Mouse (Mus musculus): ENCODE data around the gene Ube2q2.
"Not testable (repeated sequence)": the region's sequence is repeated elsewhere in the genome, so short reads cannot be mapped to it uniquely, and the experiment has no call there.

Gene Ube2q2

DNA sequence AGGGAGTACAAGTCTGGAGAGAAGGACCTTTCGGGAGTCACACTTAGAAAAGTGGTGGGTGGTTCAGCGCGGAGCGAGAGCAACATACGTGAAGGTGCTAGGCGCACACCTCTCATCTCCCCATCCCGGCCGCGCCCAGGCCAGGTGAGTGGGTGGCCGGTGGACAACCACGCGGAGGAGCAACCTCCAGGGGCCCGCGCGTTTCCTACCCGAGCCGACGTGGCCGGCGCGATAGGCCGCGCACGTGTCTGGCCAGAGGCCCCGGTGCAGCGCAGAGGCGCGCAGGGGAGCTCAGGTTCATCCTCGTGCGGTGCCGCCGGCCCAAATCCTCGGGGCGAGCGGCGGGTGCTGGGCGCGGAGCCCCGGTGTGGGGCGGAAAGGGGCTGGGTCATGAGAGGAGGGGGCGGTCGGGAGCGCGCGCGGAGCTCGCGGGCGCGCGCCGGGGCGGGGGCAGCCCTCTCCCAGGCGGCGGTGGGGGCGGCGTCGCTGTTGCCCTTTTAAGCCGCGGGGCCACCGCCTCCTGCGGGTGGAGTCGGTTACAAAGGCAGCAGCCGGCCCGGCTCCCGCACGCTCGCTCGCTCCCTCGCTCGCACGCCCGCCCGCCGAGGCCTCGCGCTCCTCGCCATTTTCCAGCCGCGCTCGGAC, at the start of gene Ube2q2:
Ube2q2 (plus strand) TSS at position 1 of the 645 bp plus-strand sequence.
- in situ Hi-C loops (cut with MboI): no loop called here

DNA sequence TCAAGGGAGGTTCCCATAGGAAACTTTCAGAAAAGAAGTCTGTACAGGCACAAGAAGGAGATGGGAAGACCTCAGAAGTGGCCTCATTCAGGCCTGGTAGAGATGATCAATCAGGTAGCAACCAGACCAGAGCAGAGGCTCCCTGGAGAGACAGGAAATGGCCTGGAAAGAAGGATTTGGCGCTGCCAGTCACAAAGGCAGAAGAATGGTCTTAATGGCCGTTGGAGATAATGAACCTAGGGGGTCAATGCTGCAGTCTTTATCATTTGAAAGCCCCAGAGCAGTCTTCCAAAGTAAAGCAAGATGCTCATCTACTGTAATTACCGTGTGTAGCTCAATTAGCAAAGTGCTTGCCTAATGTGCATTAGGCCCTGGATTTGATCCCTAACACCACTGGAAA, 47.5 kb upstream of the Ube2q2 start:
- in situ Hi-C loops (cut with MboI): no loop called here

DNA sequence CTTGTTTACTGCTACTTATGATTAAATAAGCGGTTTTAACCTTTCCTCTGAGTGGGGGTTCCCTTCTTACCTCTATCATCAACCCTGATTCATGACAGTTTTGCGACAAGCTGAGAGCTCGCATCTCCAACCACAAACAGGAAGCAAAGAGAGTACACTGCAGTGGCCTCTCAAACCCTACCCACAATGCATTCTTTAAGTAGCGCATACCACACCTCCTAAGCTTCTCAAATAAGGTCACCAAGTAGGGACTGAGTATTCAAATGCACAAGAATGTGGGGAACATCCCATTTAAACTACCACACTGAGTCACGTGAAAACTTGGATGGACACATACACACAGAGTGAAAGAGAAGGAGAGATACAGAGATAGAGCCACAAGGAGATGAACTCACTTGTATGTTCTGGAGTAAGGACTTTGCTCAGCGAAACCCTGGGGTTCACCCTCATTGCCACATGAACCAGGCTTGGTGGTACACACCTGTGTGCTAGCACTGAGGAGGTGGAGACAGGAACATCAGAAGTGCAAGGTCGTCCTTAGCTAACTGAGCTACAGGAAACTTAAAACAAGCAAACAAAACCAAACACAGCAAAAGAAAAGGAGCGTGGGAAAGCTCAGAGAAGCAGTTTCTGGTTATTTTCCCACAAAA, 46.3 kb upstream of the Ube2q2 start:
- in situ Hi-C loops (cut with MboI): no loop called here

DNA sequence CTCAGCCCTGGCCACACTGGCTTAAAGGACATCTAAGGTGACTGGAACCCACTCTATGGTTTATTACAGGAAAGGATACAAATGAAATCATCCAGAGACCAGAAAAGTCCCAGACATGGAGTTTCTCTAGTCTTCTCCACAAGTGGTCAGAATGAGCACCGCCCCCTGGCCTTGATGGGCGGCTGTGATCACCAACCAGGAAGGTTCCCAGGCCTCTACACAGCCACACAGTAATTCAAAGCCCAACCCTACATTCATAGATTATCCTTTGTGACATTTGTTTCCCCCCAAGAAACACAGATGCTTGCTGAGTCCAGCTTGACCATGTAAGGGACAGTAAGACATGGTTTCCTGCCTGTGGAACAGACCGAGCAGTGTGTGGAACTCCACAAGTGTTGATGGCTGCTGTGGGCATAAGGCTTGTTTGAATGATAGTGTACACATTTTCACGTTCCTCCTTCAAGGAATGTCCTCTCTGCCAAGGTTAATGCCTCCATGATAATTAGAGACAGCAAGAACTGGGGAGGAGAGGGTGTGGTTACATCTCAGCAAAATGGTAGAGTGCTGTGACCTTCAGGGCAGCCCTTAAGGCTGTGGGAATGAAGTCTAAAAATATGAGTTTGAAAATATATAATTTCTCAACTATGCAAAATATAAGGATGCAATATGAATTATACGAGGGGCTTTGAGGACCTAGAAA, 45.6 kb upstream of the Ube2q2 start:
- in situ Hi-C loops (cut with MboI): no loop called here

DNA sequence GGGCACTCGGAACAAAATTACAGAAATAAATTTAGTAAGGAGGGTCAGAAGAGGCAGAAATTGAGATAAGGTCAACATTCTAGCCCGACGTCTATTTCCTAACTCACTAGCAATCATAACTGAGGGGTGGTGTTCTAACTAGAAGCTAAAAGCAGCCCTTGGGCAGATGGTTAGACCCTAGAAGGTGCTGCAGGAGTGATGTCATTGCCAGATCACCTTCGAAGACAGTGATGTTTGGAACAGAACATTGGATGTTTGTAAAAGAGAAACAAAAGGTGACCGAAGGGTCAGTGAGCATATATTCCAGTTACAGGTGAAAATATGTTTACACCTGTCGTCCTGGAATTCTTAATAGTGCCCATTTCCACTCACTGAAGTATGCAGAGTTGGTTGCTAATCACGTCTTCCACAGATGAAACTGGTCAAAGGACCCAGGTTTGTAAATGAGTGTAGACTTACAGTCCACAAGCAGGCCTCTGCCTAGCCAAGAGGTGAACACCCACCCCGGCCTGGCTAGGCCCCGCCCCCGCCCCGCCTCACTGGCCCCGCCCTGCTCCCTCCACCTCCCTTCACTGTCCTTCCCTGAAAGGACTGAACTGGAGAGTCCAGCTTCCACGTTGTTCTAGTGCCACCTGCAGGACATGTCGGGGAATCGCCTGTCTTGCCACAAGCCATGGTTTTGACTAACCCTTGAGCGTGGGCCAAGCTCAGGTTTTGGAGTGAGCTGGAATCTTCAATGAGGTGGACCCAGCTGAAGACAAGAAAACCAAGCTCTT, 38.4 kb upstream of the Ube2q2 start:
- in situ Hi-C loops (cut with MboI): no loop called here

DNA sequence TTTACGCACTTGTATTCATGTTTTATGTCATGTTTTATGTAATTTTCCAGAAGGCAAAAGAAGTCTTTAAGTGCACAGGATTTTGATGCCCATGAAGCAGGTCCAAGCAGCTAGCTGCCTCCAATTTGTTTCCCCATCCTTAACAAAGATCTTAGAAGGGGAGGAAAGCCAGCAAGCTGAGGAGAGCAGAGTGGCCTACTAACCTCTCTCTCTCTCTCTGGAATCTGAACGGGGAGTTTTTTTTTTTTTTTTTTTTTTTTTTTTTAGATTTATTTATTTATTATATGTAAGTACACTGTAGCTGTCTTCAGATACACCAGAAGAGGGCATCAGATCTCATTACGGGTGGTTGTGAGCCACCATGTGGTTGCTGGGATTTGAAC, 37.8 kb upstream of the Ube2q2 start:
- in situ Hi-C loops (cut with MboI): not testable (repeated sequence)

DNA sequence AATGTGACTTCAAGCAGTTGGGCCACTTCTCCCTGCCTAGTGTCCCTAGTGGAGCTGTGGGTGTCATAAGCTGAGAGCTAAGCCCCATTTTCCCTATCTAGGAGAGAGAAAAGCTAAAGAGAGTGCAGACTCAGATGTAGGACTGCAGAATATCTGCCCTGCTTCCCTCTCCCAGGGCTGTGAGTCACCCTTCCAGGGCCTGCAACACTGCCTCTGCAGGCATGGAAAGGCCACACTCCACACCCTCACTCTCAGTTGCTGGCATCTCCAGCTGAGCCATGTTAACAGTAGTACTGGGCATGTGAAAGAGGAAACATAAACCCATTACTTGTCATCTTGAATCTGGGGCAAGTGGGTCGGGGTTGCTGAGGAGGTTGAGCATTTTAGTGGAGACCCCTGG, 33.9 kb upstream of the Ube2q2 start:
- in situ Hi-C loops (cut with MboI): no loop called here

DNA sequence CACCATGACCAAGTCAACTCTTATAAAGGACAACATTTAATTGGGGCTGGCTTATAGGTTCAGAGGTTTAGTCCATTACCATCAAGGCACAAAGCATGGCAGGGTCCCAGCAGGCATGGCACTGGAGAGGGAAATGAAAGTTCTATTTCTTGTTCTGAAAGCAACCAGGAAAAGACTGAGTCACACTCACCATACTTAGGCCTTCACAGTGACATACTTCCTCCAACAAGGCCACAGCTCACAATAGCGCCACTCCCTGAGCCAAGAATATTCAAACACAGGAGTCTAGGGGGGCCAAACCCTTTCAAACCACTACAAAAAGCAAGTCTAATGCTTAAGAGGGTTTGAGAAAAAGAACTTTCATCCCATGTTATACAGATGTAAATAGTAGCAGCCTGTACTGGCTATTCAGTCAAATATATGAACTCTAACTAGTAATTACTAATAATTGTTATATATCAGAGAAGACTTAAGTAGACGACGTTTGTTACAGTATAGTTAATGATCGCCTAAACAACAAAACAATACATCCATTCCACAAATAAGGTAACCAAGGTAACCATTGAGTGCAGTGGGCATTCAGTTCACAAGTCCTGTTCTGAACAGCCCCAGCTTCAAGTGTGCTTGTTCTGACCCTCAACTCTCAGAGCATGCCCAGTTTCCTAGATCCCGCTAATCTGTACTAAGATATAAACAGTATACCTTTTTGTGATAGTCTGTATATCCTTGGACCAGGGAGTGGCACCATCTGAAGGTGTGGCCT, 31.2 kb upstream of the Ube2q2 start:
- in situ Hi-C loops (cut with MboI): no loop called here

DNA sequence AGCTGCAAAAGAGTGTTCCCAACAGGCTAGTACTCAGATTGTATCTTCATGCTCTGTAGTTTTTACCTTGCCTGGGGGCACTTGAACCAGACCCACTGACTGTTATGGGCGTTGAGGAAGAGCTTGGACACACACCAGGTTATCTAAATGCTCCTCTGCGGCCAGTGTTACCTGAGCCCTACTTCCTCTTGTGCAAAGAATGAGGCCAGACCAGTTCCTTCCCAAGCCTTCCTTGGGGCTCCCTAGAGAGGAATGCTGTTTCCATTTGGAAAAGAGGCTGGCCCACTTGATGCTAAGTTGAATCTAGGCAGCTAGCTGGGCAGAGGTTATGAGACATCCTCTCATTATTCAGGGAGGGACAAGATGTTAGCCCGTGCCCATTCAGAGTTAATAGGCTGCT, 26.1 kb upstream of the Ube2q2 start:
- in situ Hi-C loops (cut with MboI): no loop called here

DNA sequence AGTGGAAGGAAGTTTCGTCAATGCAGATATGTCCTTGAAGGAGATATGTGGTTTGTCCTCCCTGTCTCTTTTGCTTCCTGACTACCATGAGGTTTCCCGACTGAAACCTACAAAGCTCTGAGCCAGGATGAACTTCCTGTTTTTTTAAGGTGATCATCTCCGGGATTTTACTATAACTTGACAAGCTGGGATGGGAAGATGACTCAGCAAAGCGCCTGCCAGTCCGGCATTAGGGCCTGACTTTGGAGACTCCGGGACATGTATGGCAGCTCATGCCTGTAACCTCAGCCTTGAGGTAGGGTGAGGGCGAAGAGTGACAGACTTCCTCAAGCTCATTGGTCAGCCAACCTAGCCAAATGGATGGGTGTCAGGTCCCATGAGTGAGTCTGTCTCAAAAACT, 22.9 kb upstream of the Ube2q2 start:
- in situ Hi-C loops (cut with MboI): no loop called here

DNA sequence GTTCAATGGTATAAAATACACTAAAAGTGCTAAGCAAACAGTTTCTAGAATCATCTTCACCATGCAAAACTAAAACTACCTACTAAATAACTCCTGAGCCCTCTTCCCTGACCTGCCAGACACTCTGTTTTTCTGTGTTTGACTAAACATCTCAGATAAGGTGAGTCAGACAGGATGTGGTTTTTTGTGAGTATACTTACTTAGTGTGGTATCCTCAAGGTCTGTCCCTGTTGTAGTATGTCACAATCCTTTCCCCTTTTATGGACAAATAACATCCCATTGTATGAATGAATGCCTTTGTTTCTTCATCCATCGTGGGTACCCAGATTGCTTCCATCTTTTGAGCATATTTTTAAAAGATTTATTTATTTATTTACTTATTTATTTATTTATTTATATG, 22.4 kb upstream of the Ube2q2 start:
- in situ Hi-C loops (cut with MboI): no loop called here

DNA sequence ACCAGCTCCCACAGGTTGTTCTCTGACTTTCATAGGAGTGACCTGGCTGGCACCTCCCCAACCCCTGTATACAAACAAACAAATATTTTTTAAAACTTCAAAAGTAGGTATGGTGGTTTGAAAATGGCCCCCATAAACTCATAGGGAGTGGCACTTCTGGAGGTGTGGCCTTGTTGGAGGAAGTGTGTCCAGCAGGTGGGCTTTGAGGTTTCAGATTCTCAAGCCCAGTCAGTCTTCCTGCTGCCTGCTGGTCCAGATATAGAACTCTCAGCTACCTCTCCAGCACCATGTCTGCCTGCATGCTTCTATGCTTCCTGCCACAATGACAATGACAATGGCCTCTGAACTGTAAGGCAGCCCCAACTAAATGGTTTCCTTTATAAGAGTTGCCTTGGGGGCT, 16.8 kb upstream of the Ube2q2 start:
- in situ Hi-C loops (cut with MboI): no loop called here

DNA sequence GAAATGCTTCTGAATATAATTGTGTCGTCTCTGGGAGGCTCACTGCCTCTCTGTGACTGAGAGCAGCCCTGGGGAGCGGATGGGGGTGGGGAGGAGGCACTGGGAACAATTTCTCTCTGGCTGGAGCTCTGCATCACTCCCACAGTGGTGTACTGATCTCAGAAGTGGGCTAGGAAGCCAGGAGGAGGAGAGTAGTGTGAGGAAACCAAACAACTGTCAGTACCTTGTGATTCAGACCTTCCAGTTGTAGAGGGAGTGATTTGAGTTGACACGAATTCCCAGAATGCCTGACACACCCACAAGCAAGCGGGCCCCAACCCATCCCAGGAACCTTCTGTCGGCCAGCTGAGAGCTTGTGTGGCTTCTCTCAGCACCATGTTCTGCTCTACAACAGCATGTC, 12.1 kb upstream of the Ube2q2 start:
- in situ Hi-C loops (cut with MboI): no loop called here

DNA sequence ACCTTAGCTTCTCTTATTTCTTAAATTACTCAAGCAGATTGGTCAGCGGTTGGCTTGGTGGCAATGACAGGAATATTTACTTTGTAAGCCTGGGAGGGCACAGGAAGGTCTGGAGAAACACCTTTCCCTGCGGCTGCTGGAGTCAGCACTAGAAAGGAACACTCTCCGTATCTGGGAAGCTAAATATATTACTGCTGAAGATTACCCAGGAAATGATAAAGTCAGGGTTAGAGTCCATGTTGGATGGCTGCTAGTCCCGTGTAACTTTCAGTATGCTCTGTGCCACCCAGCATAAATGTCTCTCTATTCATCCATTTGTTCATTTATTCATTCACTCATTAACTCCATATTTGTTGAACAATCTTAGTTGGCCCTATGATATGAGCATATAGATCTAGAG, 11.5 kb upstream of the Ube2q2 start:
- in situ Hi-C loops (cut with MboI): no loop called here

DNA sequence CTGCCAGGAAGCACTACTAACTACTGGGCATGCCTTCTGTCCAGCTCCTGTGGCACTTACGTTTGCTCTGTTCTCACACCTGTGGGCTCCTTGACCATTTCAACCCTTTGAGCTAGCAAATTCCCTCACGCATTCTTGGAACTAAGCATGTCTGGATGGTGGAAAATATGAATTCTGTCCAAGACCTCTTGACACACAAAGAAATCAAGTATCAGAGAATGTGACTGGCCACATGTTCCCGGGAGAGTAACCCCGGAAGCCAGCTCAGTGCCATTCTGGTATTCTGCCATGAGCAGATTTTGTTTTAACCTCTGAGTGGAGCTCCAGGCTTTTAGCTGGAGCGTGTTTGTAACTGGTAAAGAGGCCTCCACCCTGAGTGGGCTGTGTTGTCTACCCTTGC, 8.7 kb upstream of the Ube2q2 start:
- in situ Hi-C loops (cut with MboI): no loop called here

DNA sequence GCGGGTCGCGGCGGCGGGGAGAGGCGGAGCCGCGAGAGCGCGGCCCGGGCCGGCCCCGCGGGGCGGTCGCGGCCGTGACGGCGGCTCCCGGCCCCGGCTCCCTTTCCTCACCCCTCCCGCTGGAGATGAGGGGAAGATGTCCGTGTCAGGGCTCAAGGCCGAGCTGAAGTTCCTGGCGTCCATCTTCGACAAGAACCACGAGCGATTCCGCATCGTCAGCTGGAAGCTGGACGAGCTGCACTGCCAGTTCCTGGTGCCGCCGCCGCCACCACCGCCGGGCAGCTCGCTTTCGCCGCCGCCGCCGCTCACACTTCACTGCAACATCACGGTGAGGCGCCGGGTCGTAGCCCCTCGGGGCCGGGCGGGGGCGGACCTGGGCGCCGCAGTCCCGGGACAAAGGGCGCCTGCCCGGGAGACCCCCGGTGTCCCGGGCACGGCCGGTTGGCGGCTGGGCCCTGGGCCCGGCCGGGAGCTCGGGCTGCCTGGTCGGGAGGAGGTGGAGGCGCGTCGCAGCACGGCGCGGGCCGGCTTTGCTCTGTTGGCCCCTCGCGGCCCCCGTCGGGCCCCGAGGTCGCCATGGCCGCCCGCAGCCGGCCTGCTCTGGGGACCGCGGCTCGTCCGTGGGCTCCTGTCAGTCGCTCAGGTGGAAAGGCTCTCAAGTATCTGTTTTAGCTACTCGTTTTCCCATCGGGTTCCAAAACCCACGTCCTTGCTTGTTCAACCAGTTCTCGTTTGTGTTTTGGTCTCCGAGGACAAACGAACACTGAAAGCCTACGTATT, 1.0 kb downstream of the Ube2q2 start:
- in situ Hi-C loops (cut with MboI): no loop called here

DNA sequence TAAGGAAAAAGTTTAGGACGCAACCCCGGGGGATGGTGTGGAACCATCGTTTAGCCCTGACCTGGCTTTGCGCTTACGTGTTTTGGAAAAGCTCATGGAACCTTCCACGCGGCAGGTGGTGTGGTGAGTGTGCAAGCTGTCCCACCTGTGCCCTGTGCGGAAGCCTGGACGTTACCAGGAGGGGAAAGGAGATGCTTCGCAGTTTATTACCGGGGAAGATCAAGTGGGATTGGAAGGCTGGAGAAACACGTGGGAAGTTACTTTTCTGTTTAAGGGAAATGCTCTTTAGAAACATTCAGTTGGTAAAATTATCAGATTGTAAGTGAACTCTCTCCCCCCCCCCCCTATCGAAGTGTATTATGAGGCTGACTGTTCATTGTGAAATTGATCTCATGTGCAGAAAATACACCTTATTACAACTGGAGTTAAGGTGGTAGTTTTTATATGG, 1.6 kb downstream of the Ube2q2 start:
- in situ Hi-C loops (cut with MboI): no loop called here

DNA sequence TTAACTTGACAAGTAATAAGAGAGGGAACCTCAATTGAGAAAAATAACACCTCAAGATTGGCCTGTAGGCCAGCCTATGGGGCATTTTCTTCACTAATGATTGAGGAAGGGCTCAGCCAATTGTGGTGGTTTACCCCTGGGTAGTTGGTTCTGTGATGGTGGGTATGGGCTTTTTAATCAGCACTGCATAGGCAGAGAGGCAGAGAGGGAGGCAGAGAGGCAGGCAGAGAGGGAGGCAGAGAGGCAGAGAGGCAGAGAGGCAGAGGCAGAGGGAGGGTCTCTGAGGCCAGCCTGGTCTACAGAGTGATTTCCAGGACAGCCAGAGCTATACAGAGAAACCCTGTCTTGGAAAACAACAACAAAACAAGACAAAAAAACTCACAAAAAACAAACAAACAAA, 2.4 kb downstream of the Ube2q2 start:
- in situ Hi-C loops (cut with MboI): no loop called here

DNA sequence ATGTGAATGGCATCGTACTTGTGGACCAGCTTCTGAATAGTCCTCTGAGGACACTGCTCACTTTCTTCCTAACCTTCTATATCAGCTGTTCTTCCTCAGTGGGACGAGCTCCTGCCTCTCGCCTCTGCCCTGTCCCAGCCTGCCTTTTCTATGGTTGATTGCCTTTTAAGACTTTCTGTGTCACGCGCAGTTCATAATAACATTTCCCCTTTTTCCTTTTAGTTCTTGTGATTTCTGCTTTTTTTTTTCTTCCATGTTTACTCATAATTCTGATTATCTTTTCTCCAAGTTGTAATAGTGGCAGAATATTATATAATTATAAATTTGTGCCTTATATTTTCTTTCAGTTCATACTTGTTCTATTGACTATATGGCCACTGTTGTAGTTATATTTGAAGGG, 4.3 kb downstream of the Ube2q2 start:
- in situ Hi-C loops (cut with MboI): no loop called here

DNA sequence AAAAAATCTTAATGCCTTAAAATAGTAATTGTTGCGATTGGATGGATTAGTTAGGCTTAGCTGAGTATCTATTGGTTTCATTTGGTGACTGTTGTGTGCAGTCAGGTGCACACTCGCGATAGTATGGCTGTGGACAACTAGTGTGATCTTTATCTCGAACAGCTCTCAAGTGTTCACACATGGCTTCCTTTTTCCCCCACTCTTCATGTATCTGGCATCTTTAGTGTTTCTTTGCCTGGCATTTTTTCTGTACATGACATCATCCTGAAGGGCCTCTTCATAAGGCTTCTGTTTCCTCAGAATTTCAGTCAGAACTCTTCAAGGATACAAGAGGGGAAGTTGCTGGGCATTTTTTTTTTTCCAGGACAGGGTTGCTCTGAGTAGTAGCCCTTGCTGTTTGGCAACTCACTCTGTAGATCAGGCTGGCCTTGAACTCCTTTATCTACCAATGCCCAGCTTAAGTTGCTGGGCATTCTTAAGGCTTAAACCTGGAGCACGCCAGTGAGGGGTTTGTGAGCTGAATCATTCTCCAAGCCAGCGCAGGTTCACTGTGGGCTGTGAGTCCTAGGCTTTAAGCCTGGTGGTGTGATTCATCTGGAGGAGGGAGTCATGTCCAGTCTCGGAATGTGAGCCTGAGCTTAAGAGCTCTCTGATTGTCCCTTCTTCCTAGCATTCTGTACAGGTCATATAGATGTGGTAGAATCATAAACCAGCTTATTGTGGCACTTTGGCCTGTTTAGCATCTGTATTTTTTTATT, 22.2 kb downstream of the Ube2q2 start:
- in situ Hi-C loops (cut with MboI): no loop called here
